Mouse (Mus musculus): ENCODE results near the gene Pnrc1. TPM values are rescaled to one million over a fixed set of nuclear protein-coding genes. Genes with fewer than 3 reads are reported as not detected.
"Not testable (repeated sequence)": the region's sequence is repeated elsewhere in the genome, so short reads cannot be mapped to it uniquely, and the experiment has no call there.

The Pnrc1 gene
- polyA plus RNA-seq, 1 experiment from 2014 or later, result 110 TPM

DNA sequence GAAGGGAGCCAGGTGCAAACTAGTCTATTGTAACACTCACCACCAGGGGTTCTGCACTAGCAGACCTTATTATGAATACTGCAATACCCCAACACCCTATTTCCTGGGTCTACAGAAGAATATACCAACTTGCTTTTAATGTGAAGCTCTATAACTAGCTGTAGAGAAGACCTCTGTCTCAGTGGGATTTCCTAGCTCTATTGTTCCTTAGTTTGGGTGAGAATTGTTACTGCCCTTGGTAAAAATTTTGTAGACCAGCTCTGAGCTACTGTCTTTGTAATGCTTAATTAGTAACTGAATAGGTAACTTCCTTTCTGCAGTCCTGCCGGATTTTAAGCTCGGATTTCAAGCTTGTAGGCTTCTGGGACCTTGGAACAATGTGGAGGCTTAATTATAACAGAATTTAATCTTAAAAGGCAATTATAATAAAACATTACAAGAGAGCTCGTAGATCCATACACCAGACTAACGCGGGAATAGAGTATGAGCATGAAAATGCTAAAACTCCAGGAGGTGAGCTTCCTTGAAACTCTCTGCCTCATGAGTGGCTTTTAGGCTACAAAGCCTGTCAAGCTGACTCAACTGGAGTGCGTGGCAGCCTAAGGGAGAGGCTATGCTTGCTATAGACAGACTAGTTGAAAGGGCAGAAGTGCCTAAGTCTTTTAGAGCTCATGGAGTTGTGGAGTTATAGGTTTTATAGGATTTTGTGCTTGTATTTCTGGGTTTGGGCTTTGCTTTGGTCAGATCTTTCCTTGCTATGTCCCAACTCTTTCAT is 11.1 kb upstream of the Pnrc1 start:
- H3K9ac ChIP-seq; H3K4me3 ChIP-seq; H3K4me2 ChIP-seq; H3K4me1 ChIP-seq (replicated peaks); H3K36me3 ChIP-seq; H3K27me3 ChIP-seq (replicated peaks); H3K27ac ChIP-seq (ENCODE audit: poor library complexity, severe bottlenecking); ATAC-seq (ENCODE audit: insufficient number of reproducible peaks, low FRiP score): not testable (repeated sequence)
- WGBS, result 84% methylated on average over 6 of the region's 6 CpGs
- H3K9me3 ChIP-seq (replicated peaks), result peaks cover 22% of the 10 kb centered on the region

DNA sequence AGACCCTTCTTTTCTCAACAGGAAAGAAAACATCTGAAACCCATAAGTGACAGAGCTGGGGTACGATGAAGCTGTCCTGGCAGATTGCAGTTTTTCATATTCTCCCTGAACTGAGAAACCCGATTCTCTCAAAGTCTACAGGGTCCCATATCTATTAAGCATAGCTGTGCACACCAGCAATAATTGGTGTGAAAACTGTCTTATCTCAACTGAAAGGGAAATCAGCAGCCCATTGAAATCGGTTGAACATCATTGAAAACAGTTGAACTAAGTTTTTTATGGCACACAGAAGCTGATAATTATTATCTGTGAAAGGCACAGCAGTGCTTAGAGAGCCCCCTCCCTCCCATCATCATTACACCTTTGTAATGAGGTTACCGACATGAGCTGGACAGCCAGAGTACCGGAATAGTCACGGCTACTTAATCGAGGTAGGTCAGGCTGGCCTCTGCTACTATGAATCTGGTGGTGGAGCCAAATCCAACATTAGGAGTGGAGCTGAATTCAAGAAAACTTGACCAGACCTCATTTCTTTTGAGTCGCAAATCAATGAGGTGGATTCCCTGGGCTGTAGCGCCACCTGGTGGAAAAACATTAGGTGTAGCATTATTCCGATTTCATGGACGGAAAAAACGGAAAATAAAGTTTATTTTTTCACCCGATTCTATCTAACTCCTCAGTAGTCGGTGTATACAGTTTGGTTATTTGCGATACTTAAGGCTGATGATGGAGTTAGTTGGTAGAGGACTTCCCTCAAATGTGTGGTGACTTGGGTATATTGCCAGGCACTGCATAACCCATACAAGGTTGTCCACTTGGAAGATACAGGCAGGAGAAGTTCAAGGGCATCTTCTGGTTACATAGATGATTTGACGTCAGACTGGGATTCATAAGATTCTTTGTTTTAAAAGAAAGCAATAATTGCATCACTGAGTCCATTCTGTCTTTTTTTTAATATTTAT is 2.7 kb upstream of the Pnrc1 start:
- Histone ChIP-seq H3K4me3 (no peak overlapping the region), H3K36me3 (no peaks in the 10 kb centered on the region), H3K9ac (no peak overlapping the region), H3K27me3 (replicated peaks) (0 out of 2 replicates have a peak, but pooled peaks cover 5% of the 10 kb centered on the region), H3K9me3 (replicated peaks) (no peaks in the 10 kb centered on the region), H3K4me1 (replicated peaks) (no peaks in the 10 kb centered on the region), H3K4me2 (peak overlapping the region; percentile 44), H3K27ac (ENCODE audit: poor library complexity, severe bottlenecking) (no peak overlapping the region)
- no peak for ATAC-seq (ENCODE audit: insufficient number of reproducible peaks, low FRiP score)
- whole genome bisulfite sequencing, result 21% methylated on average over 16 of the region's 16 CpGs

DNA sequence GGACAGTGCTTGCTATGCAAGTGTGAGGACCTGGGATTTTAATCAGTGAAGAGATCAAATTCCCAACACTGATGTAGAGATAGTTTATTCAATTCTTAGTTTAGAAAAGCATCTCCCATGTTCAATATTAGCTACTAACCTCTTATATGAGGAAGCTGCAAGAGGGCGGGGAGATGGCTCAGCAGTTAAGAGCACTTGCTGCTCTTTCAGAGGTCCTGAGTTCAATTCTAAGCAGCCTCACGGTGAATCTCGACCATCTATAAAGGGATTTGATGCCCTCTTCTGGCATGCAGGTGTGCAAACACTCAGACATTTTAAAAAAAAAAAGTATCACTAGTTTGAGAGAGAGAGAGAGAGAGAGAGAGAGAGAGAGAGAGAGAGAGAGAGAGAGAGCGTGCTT is 915 bp upstream of the Pnrc1 start:
- no peaks in the 10 kb centered on the region for H3K9me3 ChIP-seq (replicated peaks)
- no peak overlapping the region for H3K27ac ChIP-seq (ENCODE audit: poor library complexity, severe bottlenecking)
- 55% methylated on average over 4 of the region's 4 CpGs for WGBS
- H3K9ac ChIP-seq, result no peak overlapping the region
- H3K4me3 ChIP-seq, result no peak overlapping the region
- H3K4me2 ChIP-seq, result no peak overlapping the region
- H3K27me3 ChIP-seq (replicated peaks), result 0 out of 2 replicates have a peak, but pooled peaks cover 5% of the 10 kb centered on the region
- ATAC-seq (ENCODE audit: insufficient number of reproducible peaks, low FRiP score), result no peak
- H3K36me3 ChIP-seq, result no peaks in the 10 kb centered on the region
- H3K4me1 ChIP-seq (replicated peaks), result no peaks in the 10 kb centered on the region

DNA sequence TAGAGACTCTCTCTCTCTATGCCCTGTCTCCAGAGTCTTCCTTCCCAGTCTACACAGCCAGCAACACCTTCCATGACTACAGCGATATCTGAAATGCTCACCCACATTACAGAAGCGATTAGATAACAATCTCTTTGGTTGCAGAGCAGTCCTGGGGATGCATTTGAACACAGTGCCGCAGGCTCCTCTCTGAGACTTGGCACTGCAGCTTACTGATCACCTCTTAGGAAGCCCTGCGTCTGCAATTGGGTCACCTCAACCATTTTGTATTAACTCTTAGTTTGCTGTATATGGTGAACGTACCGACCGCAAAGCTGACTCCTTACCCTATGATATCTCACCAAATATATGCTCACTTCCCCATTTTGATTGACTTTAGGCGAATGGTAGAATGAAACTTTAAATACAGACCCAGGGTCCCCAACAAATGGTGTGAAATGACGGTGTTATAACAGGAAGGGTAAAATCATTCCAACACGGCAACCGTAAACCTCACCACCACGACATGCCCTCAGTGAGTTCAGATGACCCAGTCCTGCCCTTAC is 785 bp downstream of the Pnrc1 start:
- Histone ChIP-seq H3K27ac (ENCODE audit: poor library complexity, severe bottlenecking) (no peak overlapping the region), H3K4me2 (peak overlapping the region; percentile 23), H3K4me1 (replicated peaks) (peaks cover 3% of the 10 kb centered on the region; the same call in 1 of the 2 replicates), H3K27me3 (replicated peaks) (0 out of 2 replicates have a peak, but pooled peaks cover 5% of the 10 kb centered on the region), H3K36me3 (no peaks in the 10 kb centered on the region), H3K9ac (no peak overlapping the region), H3K4me3 (no peak overlapping the region), H3K9me3 (replicated peaks) (no peaks in the 10 kb centered on the region)
- ATAC-seq (ENCODE audit: insufficient number of reproducible peaks, low FRiP score), result no peak
- WGBS, result 78% methylated on average over 12 of the region's 12 CpGs

DNA sequence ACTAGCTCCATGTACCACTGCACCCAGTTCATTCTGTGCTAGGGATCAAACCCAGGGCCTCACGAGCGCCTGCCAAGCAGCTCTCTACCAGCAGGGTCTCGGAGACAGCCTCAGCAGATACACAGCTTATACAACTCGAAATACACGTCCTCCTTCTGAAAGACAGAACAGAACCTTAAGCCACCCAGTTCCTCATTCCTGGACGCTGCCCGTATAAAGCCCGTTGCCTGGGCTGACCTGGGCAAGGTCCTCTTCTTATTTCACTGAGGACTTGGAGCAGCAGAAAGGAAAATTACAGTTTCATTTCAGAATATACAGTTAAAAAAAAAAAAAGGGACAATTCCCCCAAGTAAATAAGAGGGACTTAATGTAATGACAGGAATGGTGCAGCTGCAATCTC is 4.5 kb downstream of the Pnrc1 start:
- Histone ChIP-seq H3K27ac (ENCODE audit: poor library complexity, severe bottlenecking) (no peak overlapping the region), H3K9ac (no peak overlapping the region), H3K9me3 (replicated peaks) (no peaks in the 10 kb centered on the region), H3K4me1 (replicated peaks) (peaks cover 3% of the 10 kb centered on the region; the same call in 1 of the 2 replicates), H3K36me3 (no peaks in the 10 kb centered on the region), H3K27me3 (replicated peaks) (no peaks in the 10 kb centered on the region), H3K4me2 (no peak overlapping the region), H3K4me3 (no peak overlapping the region)
- no peak for ATAC-seq (ENCODE audit: insufficient number of reproducible peaks, low FRiP score)
- 85% methylated on average over 8 of the region's 8 CpGs for WGBS

DNA sequence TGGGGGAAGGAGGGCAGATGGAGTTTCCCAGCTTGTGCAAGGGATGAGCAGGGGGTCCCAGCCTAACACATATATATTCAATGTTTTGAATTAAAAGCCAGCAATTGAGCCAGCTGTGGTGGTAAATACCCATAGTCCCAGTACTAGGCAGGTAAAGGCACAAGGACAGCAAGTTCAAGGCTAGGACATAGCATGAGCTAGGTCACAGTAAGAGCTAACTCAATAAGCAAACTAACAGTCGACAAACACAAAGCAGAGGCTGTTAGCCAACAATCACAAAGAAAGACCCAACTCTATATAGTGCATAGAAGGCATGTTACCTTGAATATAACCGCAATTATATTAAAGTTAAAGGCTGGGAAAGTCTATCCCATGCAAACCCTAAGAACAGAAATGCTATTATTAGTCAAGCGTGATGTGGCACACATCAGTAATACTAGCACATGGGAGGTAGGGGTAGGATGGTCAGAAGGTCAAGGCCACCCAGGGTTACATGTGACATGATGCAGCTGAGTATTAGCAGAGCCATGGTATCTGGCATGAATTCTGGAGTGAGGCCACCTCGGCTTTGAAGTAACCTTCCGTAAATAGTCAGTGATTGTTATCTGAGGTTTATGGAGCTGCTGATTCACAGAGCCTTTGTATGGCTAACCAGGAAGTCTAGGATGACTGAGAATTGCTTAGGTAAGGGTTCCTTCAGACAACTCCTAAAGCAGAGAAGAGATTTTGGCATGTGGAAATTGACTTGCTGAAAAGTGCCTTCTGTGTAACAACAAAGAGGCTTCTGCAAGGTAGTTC is 5.7 kb downstream of the Pnrc1 start:
- 60% methylated on average over 5 of the region's 5 CpGs for WGBS
- H3K27ac ChIP-seq (ENCODE audit: poor library complexity, severe bottlenecking), result no peak overlapping the region
- no peaks in the 10 kb centered on the region for H3K9me3 ChIP-seq (replicated peaks)
- no peaks in the 10 kb centered on the region for H3K27me3 ChIP-seq (replicated peaks)
- H3K36me3 ChIP-seq, result no peaks in the 10 kb centered on the region
- no peak overlapping the region for H3K4me3 ChIP-seq
- H3K4me2 ChIP-seq, result no peak overlapping the region
- no peak for ATAC-seq (ENCODE audit: insufficient number of reproducible peaks, low FRiP score)
- peaks cover 3% of the 10 kb centered on the region; the same call in 1 of the 2 replicates for H3K4me1 ChIP-seq (replicated peaks)
- H3K9ac ChIP-seq, result no peak overlapping the region

DNA sequence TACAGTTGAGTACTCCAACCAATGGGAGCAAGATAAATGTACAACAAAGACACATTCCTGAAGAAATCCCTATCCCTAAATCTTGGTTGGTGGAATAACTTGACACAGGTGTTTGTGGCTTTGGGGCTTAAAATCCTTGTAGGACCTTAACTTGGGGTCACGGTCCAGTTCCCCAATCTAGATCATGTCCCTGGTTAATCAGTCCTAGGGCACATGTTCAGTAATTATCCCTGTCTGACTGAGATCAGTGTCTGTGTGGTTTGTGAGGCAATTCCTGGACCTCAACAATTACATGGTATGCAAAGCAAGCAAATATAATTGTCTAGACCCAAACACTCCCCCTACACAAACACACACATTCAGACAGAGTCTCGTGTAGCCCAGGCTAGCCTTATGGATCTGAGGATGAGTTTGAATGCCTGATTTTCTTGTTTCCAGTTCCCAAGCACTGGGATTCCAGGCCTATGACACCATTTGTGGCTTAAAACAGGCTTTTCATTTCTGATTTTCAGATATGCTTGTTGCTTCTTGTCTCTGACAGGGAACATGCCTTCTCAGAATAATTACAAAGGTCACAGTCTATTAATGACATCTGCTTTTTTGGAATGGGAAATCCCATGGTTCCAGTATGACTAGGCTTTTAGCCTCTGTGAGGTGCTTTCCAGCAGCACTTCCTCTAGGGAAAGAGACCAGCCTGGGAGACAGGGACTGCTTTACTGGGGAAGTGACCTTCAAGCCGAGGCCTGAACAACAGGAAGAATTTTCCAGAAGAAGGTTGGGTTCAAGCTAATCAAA is 7.9 kb downstream of the Pnrc1 start:
- Histone ChIP-seq H3K4me3 (no peak overlapping the region), H3K9me3 (replicated peaks) (no peaks in the 10 kb centered on the region), H3K27me3 (replicated peaks) (no peaks in the 10 kb centered on the region), H3K27ac (ENCODE audit: poor library complexity, severe bottlenecking) (no peak overlapping the region), H3K9ac (no peak overlapping the region), H3K4me1 (replicated peaks) (peaks cover 3% of the 10 kb centered on the region; the same call in 1 of the 2 replicates), H3K4me2 (no peak overlapping the region), H3K36me3 (no peaks in the 10 kb centered on the region)
- 64% methylated on average over 3 of the region's 3 CpGs for WGBS
- ATAC-seq (ENCODE audit: insufficient number of reproducible peaks, low FRiP score), result no peak

DNA sequence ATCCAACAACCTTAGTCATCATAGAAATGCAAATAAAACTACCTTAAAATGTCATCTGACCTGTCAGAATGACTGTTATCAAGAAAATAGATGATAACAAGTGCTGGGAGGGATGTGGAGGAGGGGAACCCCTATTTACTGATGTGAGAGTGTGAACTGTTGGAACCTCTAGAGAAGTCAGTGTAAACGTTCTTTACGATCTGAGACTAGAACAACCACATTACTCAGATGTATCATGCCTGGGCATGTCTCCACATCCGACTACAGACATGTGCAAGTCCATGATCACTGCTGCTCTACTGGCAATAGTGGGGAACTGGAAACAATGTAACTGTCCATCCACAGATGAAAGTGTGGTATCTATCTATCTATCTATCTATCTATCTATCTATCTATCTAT is 16.5 kb downstream of the Pnrc1 start:
- Histone ChIP-seq H3K4me1 (replicated peaks) (no peaks in the 10 kb centered on the region), H3K27me3 (replicated peaks) (no peaks in the 10 kb centered on the region), H3K9ac (no peak overlapping the region), H3K4me3 (no peak overlapping the region), H3K36me3 (no peaks in the 10 kb centered on the region), H3K9me3 (replicated peaks) (no peaks in the 10 kb centered on the region), H3K27ac (ENCODE audit: poor library complexity, severe bottlenecking) (no peak overlapping the region), H3K4me2 (no peak overlapping the region)
- 67% methylated on average over 3 of the region's 3 CpGs for WGBS
- ATAC-seq (ENCODE audit: insufficient number of reproducible peaks, low FRiP score), result no peak

DNA sequence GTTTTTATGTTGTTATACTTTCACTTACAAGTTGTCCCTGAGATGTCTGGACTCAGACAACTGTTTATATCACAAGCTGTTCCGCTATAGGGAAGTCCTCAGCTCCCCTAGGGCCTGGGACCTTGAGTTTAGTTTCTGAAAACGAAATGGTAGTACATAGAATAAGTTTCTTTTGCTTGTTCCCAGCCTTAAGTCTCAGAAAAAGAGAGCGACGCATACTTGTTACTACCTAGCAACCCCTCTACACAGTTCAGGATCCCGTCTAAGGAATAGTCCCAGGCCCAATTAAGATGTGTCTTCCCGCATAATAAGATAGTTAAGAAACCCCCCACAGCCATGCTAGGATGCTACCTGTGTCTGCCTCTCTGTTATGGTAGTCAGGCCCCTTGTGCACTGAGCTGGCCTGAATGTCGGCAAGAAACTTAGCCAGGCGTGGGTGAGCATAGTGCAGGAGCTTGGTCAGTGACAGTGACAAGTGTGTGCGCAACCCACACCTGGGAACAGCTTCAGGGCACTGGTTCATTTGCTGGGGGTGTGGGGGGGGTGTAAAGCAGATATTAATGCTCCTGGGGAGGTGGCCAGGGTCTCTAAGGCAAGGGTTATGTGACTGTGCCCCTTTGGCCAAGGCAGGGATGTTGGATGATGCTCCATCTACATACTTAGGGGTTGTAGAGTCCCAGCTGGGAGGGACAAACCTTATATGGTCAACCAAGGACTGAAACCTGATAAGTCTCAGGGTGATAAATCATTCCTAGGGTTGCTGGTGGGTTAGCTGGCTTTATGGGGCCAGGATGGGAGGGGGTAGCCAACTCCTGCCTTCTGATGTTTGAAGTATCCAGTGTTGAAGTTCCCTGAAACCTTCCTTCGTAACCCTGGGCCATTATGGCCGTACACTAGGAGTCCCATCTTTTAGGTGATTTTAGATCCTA is 19.3 kb downstream of the Pnrc1 start:
- 78% methylated on average over 11 of the region's 11 CpGs for WGBS
- no peaks in the 10 kb centered on the region for H3K4me1 ChIP-seq (replicated peaks)
- H3K4me3 ChIP-seq, result no peak overlapping the region
- ATAC-seq (ENCODE audit: insufficient number of reproducible peaks, low FRiP score), result no peak
- no peaks in the 10 kb centered on the region for H3K36me3 ChIP-seq
- H3K4me2 ChIP-seq, result no peak overlapping the region
- H3K9me3 ChIP-seq (replicated peaks), result no peaks in the 10 kb centered on the region
- H3K9ac ChIP-seq, result no peak overlapping the region
- H3K27me3 ChIP-seq (replicated peaks), result no peaks in the 10 kb centered on the region
- H3K27ac ChIP-seq (ENCODE audit: poor library complexity, severe bottlenecking), result no peak overlapping the region
